Mouse (Mus musculus): ENCODE results near the gene Tsnaxip1. TPM values are rescaled to one million over a fixed set of nuclear protein-coding genes. Genes with fewer than 3 reads are reported as not detected.
A peak's percentile ranks its signal among the peaks of the same experiment; 100 is the strongest.

Gene Tsnaxip1
- polyA plus RNA-seq, 1 experiment, result 0.10 TPM

GRCm38 (mm10) chr8:105852146-105852729 is 24.7 kb downstream of the Tsnaxip1 start:
- H3K79me2 ChIP-seq (ENCODE audit: control insufficient read depth, insufficient read depth), result peaks cover 34% of the 10 kb centered on the region
- no peaks in the 10 kb centered on the region for H3K27me3 ChIP-seq (ENCODE audit: control insufficient read depth, insufficient read depth, insufficient read length)
- TF ChIP-seq POLR2A (IDR thresholded peaks at IDR 0.05; ENCODE audit: insufficient read length, low read depth) (no peak), MYOD1 (IDR thresholded peaks at IDR 0.05; ENCODE audit: control insufficient read depth in 1 of 3, insufficient read length in 2 of 3, low read depth in 2 of 3) (no peak), CEBPB (IDR thresholded peaks at IDR 0.05; ENCODE audit: insufficient read depth, poor library complexity, severe bottlenecking) (no peak), USF1 (IDR thresholded peaks at IDR 0.05; ENCODE audit: low read depth) (no peak), REST (IDR thresholded peaks at IDR 0.05; ENCODE audit: insufficient read depth, insufficient read length) (no peak), MYOG (IDR thresholded peaks at IDR 0.05; ENCODE audit: control insufficient read depth in 1 of 3, insufficient read depth in 1 of 3, insufficient read length in 2 of 3, low read depth in 2 of 3) (no peak), SRF (IDR thresholded peaks at IDR 0.05; ENCODE audit: control insufficient read depth, insufficient read length, low read depth) (no peak), POLR2AphosphoS2 (IDR thresholded peaks at IDR 0.05; ENCODE audit: insufficient read length, low read depth) (no peak), TCF12 (IDR thresholded peaks at IDR 0.05; ENCODE audit: insufficient read depth, poor library complexity, severe bottlenecking) (no peak), E2F4 (IDR thresholded peaks at IDR 0.05; ENCODE audit: insufficient read depth) (no peak), MAX (IDR thresholded peaks at IDR 0.05; ENCODE audit: low read depth) (no peak), TCF3 (IDR thresholded peaks at IDR 0.05; ENCODE audit: insufficient read length, low read depth) (no peak)
- peak overlapping the region; percentile 57 for H3K4me3 ChIP-seq
- peaks cover 4% of the 10 kb centered on the region for H3K36me3 ChIP-seq (ENCODE audit: control insufficient read depth, insufficient read depth)
- H3ac ChIP-seq (ENCODE audit: control insufficient read depth, insufficient read length), result peak overlapping the region; percentile 7
- peak overlapping the region; percentile 35 for H3K4me2 ChIP-seq (ENCODE audit: low read depth)

GRCm38 (mm10) chr8:105853178-105853577 is 25.6 kb downstream of the Tsnaxip1 start, which contains the start of gene Cenpt:
Cenpt (minus strand) TSS chr8:105853278.
- no peaks in the 10 kb centered on the region for H3K27me3 ChIP-seq (ENCODE audit: control insufficient read depth, insufficient read depth, insufficient read length)
- H3K4me3 ChIP-seq, result peak within 1 kb of the TSS; percentile 57
- no peaks in the 10 kb centered on the region for H3K36me3 ChIP-seq (ENCODE audit: control insufficient read depth, insufficient read depth)
- H3K79me2 ChIP-seq (ENCODE audit: control insufficient read depth, insufficient read depth), result peaks cover 44% of the 10 kb centered on the region
- TF ChIP-seq REST (IDR thresholded peaks at IDR 0.05; ENCODE audit: insufficient read depth, insufficient read length) (no peak), MYOD1 (IDR thresholded peaks at IDR 0.05; ENCODE audit: control insufficient read depth in 1 of 3, insufficient read length in 2 of 3, low read depth in 2 of 3) (no peak), POLR2A (IDR thresholded peaks at IDR 0.05; ENCODE audit: insufficient read length, low read depth) (no peak), CEBPB (IDR thresholded peaks at IDR 0.05; ENCODE audit: insufficient read depth, poor library complexity, severe bottlenecking) (no peak), SRF (IDR thresholded peaks at IDR 0.05; ENCODE audit: control insufficient read depth, insufficient read length, low read depth) (no peak), POLR2AphosphoS2 (IDR thresholded peaks at IDR 0.05; ENCODE audit: insufficient read length, low read depth) (no peak), MAX (IDR thresholded peaks at IDR 0.05; ENCODE audit: low read depth) (no peak), USF1 (IDR thresholded peaks at IDR 0.05; ENCODE audit: low read depth) (no peak), TCF12 (IDR thresholded peaks at IDR 0.05; ENCODE audit: insufficient read depth, poor library complexity, severe bottlenecking) (no peak), TCF3 (IDR thresholded peaks at IDR 0.05; ENCODE audit: insufficient read length, low read depth) (no peak), MYOG (IDR thresholded peaks at IDR 0.05; ENCODE audit: control insufficient read depth in 1 of 3, insufficient read depth in 1 of 3, insufficient read length in 2 of 3, low read depth in 2 of 3) (no peak), E2F4 (IDR thresholded peaks at IDR 0.05; ENCODE audit: insufficient read depth) (no peak)
- H3K4me2 ChIP-seq (ENCODE audit: low read depth), result peak within 1 kb of the TSS; percentile 54
- peak within 1 kb of the TSS; percentile 7 for H3ac ChIP-seq (ENCODE audit: control insufficient read depth, insufficient read length)

DNA sequence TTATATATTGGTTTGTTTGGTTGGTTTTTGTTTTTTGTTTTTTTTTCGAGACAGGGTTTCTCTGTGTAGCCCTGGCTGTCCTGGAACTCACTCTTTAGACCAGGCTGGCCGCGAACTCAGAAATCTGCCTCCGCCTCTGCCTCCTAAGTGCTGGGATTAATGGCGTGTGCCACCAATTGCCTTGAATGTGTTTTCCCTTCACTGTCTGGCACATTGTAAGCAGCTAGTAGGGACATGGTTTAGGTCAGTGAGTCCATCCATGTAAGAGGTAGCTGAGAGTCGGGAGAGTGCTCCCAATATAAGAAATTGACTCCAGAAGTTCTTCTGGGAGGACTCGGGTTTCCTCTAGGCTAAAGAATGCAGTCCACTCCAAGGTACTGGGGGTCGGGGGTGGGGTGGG is 26.8 kb downstream of the Tsnaxip1 start:
- no peaks in the 10 kb centered on the region for H3K27me3 ChIP-seq (ENCODE audit: control insufficient read depth, insufficient read depth, insufficient read length)
- H3K79me2 ChIP-seq (ENCODE audit: control insufficient read depth, insufficient read depth), result peaks cover 55% of the 10 kb centered on the region
- peak overlapping the region; percentile 76 for H3K4me3 ChIP-seq
- H3K36me3 ChIP-seq (ENCODE audit: control insufficient read depth, insufficient read depth), result no peaks in the 10 kb centered on the region
- peak overlapping the region; percentile 54 for H3K4me2 ChIP-seq (ENCODE audit: low read depth)
- peak overlapping the region; percentile 86 for H3ac ChIP-seq (ENCODE audit: control insufficient read depth, insufficient read length)
- TF ChIP-seq MAX (IDR thresholded peaks at IDR 0.05; ENCODE audit: low read depth), result no peak
- no peak for TF ChIP-seq REST (IDR thresholded peaks at IDR 0.05; ENCODE audit: insufficient read depth, insufficient read length)

DNA sequence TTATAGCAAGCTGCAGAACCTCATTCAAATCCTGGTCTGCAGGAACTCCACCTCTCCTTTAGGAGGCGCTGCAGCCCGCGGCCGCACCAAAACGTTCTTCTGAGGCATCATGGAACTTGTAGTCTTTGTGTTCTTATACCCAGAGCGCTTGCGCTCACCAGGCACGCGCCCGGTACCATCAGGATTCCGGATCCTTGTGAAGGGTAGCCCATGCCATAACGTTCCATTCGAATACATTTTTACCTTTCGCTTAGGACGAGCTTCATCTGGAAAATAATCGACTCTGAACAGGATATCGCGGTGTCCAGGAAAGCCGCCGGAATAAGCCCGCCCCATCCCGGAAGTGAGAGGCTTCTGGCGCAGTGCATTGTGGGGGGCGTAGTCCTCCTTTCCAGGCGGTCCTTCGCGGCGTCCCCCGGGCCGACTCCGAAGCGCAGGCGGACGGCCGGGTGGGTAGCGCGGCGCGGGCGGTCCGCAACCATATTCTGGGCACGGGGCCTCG is 27.2 kb downstream of the Tsnaxip1 start, which contains the start of gene Thap11:
Gene Thap11 (plus strand): TSS at position 418 of the 502 bp plus-strand sequence.
- peaks cover 57% of the 10 kb centered on the region for H3K79me2 ChIP-seq (ENCODE audit: control insufficient read depth, insufficient read depth)
- TF ChIP-seq POLR2AphosphoS2 (IDR thresholded peaks at IDR 0.05; ENCODE audit: insufficient read length, low read depth) (peak; percentile 66), POLR2A (IDR thresholded peaks at IDR 0.05; ENCODE audit: insufficient read length, low read depth) (peak; percentile 66), MYOD1 (IDR thresholded peaks at IDR 0.05; ENCODE audit: control insufficient read depth in 1 of 3, insufficient read length in 2 of 3, low read depth in 2 of 3) (no peak), MYOG (IDR thresholded peaks at IDR 0.05; ENCODE audit: control insufficient read depth in 1 of 3, insufficient read depth in 1 of 3, insufficient read length in 2 of 3, low read depth in 2 of 3) (peak in 1 of 3 experiments; percentile 3)
- no peaks in the 10 kb centered on the region for H3K36me3 ChIP-seq (ENCODE audit: control insufficient read depth, insufficient read depth)

More for the DNA sequence above, 27.2 kb downstream of the Tsnaxip1 start, which contains the start of gene Thap11:
- Histone ChIP-seq H3K27me3 (ENCODE audit: control insufficient read depth, insufficient read depth, insufficient read length) (no peaks in the 10 kb centered on the region), H3K4me3 (peak within 1 kb of the TSS; percentile 76), H3ac (ENCODE audit: control insufficient read depth, insufficient read length) (peak within 1 kb of the TSS; percentile 86), H3K4me2 (ENCODE audit: low read depth) (peak within 1 kb of the TSS; percentile 95)

All from myocyte (in vitro differentiated cells).